Mouse (Mus musculus): ENCODE results near the gene Vsnl1. TPM values are rescaled to one million over a fixed set of nuclear protein-coding genes. Genes with fewer than 3 reads are reported as not detected.
A peak's percentile ranks its signal among the peaks of the same experiment; 100 is the strongest.

Gene Vsnl1
- polyA plus RNA-seq, 1 experiment from 2014 or later: 0.15 TPM

DNA sequence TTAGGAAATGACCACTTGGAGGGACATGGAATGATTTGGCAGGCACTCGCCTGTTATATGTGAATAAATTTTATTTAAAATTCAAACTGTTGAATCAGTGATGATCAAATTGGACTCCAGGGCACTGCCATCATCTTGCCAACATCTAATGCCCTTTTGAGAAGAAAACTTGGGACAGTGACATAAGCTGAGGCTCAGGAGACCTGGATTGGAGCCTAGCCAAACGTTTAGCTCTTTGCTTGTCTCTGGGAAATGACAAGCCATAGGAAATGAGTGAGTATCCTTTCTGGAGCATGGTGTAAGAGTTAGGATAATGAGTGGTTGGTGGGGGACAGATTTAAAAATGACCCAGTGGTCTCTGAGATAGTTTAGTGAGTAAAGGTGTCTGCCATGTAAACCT, 57.0 kb downstream of the Vsnl1 start:
- ATAC-seq (ENCODE audit: low read depth): no peak
- no peaks in the 10 kb centered on the region for H3K4me1 ChIP-seq (replicated peaks)
- H3K27me3 ChIP-seq: no peaks in the 10 kb centered on the region
- no peak overlapping the region for H3K4me2 ChIP-seq
- H3K9me3 ChIP-seq (replicated peaks): no peaks in the 10 kb centered on the region
- no peak overlapping the region for H3K4me3 ChIP-seq (replicated peaks)
- no peak overlapping the region for H3K27ac ChIP-seq
- no peak overlapping the region for H3K9ac ChIP-seq
- WGBS (ENCODE audit: insufficient replicate concordance): 45% methylated on average over 2 of the region's 2 CpGs
- no peaks in the 10 kb centered on the region for H3K36me3 ChIP-seq
- no peak for DNase-seq

DNA sequence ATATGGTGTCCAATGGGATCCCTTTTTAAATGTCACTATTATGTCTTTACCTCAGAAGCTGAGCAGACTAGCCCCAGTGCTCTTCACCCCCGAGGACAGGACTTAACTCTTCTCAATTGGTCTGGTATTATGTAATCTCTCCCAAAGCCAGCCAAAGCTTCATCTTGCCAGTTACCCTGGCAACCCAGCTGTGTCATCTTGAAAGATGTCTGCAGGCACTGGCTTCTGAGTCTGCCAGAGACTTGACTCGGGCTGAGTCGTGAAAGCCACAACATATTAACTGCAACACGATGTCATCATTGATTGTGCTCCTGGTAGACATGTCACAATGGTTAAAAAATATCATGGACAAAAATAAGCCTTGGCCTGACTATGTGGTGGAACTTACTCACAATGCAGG, 66.4 kb downstream of the Vsnl1 start:
- Histone ChIP-seq H3K4me1 (replicated peaks) (no peaks in the 10 kb centered on the region), H3K36me3 (no peaks in the 10 kb centered on the region), H3K9ac (no peak overlapping the region), H3K27ac (no peak overlapping the region), H3K9me3 (replicated peaks) (no peaks in the 10 kb centered on the region), H3K27me3 (no peaks in the 10 kb centered on the region), H3K4me2 (no peak overlapping the region), H3K4me3 (replicated peaks) (no peak overlapping the region)
- ATAC-seq (ENCODE audit: low read depth): no peak
- no peak for DNase-seq
- 55% methylated on average over 4 of the region's 4 CpGs for WGBS (ENCODE audit: insufficient replicate concordance)

DNA sequence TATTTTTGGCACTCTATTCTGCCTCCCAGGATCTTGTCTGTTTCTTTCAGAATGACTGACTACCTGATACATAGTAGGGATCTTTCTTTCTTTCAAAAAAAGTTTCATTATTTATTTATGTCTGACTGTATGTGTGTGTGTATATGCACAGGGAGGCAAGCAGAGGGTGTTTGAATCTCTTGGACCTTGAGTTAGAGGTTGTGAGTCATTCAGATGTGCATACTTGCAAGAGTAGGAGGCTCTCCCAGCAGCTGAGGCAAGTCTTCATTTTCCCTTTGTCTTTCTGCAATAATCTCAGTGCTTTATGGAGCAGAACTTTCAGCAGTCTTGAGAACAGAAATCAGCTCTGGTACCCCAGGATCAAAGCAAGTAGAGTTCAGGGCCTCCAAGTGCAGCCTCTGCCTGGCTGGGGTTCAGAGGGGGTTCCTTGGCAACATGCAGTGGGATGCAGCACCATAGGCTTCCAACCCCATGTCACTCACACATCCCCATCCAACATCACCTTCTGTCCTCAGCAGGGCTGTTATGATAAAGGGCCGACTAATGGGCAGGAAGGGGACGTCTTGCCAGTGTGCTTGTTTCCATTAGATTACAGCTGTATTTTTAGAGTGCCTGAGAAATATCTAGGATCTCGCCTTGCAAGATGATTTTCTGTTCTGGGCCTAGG, 69.2 kb downstream of the Vsnl1 start:
- Histone ChIP-seq H3K27ac (no peak overlapping the region), H3K36me3 (no peaks in the 10 kb centered on the region), H3K4me3 (replicated peaks) (no peak overlapping the region), H3K9me3 (replicated peaks) (no peaks in the 10 kb centered on the region), H3K4me2 (no peak overlapping the region), H3K27me3 (no peaks in the 10 kb centered on the region), H3K9ac (no peak overlapping the region), H3K4me1 (replicated peaks) (no peaks in the 10 kb centered on the region)
- DNase-seq (no peak), ATAC-seq (ENCODE audit: low read depth) (no peak)
- WGBS (ENCODE audit: insufficient replicate concordance): 30% methylated on average over 3 of the region's 3 CpGs

DNA sequence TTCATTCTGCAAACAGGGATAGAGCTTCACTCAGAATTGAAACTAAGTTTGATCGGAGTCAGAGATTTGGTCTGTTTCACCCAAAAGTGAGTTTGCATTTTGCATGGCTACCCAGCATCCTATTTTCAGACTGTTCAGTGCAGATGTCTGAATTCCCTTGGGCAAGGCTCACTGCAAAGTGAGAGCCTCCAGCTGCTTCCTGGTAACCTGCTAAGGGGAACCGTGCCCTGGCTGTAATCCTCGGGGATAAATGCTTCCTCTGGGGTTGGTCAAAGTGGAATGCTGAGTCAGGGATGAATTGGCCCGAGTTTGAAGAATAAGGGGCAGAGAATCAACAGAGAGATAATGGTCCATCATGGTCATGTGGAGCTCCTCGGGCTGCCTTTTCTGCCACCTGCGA, 71.5 kb downstream of the Vsnl1 start:
- WGBS (ENCODE audit: insufficient replicate concordance): 52% methylated on average over 6 of the region's 6 CpGs
- Histone ChIP-seq H3K27ac (no peak overlapping the region), H3K9me3 (replicated peaks) (no peaks in the 10 kb centered on the region), H3K4me1 (replicated peaks) (no peaks in the 10 kb centered on the region), H3K27me3 (no peaks in the 10 kb centered on the region), H3K9ac (no peak overlapping the region), H3K4me2 (no peak overlapping the region), H3K36me3 (no peaks in the 10 kb centered on the region), H3K4me3 (replicated peaks) (no peak overlapping the region)
- no peak for DNase-seq
- ATAC-seq (ENCODE audit: low read depth): no peak

DNA sequence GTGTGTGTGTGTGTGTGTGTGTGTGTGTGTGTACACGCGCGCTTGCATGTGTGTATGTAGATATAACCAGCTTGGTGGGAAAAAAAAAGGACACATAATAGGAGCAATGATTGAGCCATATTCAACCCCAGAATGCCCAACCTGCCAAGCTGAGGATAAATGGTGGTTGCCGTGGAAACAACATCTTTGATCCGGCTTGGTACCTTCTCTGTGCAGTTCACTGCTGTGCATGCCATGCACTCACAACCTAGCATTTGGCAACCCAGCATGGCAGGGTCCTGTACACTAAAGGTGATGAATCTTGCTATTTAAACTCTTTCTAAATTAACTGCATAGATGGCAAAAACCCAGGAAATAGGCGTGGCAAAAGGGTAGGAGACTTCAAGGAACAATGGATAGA, 74.0 kb downstream of the Vsnl1 start:
- Histone ChIP-seq H3K27ac (no peak overlapping the region), H3K4me3 (replicated peaks) (no peak overlapping the region), H3K4me2 (no peak overlapping the region), H3K9me3 (replicated peaks) (no peaks in the 10 kb centered on the region), H3K27me3 (no peaks in the 10 kb centered on the region), H3K36me3 (no peaks in the 10 kb centered on the region), H3K4me1 (replicated peaks) (no peaks in the 10 kb centered on the region), H3K9ac (no peak overlapping the region)
- DNase-seq (no peak), ATAC-seq (ENCODE audit: low read depth) (no peak)
- WGBS (ENCODE audit: insufficient replicate concordance): 70% methylated on average over 6 of the region's 6 CpGs

DNA sequence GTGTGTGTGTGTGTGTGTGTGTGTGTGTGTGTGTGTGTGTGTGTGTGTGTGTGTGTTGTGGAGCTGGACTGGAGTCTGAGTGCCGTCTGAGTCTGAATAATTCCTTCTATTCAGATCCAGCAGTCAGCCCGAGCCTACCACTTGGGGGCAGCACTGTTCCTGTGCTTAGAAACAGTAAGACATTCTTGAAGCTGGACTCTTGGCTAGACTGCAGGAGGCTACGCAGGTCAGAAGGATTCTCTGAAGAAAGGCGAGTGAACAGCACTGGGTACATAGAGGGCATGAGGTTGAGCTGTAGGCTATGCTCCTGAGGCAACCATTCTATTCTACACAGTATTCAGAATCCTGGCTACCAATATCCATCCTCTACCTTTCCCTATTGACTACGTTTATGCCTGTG, 85.5 kb downstream of the Vsnl1 start:
- Histone ChIP-seq H3K4me1 (replicated peaks) (no peaks in the 10 kb centered on the region), H3K4me3 (replicated peaks) (no peak overlapping the region), H3K9ac (no peak overlapping the region), H3K9me3 (replicated peaks) (no peaks in the 10 kb centered on the region), H3K4me2 (no peak overlapping the region), H3K27me3 (no peaks in the 10 kb centered on the region), H3K27ac (no peak overlapping the region), H3K36me3 (no peaks in the 10 kb centered on the region)
- DNase-seq (peak; percentile 5), ATAC-seq (ENCODE audit: low read depth) (no peak)
- WGBS (ENCODE audit: insufficient replicate concordance): 30% methylated on average over 5 of the region's 5 CpGs

DNA sequence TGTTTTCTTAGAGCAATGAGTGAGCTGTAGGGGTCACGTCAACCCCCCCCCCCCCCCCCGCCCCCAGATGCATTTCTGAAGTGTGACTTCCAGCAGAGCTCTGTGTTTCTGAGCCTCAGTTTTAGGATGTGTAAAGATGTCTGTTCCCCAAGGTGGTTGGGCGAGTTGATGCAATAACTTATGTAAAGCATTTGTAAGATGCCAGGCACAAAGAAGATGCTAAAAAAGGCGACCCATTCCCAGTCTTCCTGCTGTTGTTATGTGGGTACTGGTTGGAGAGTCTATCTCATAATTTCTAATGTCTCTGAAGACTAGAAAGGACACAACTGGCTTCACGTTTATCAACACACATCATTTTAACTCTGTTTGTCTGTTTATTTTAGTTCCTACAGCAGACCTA, 86.5 kb downstream of the Vsnl1 start:
- Histone ChIP-seq H3K9me3 (replicated peaks) (no peaks in the 10 kb centered on the region), H3K27ac (no peak overlapping the region), H3K4me2 (no peak overlapping the region), H3K4me3 (replicated peaks) (no peak overlapping the region), H3K27me3 (no peaks in the 10 kb centered on the region), H3K9ac (no peak overlapping the region), H3K36me3 (no peaks in the 10 kb centered on the region), H3K4me1 (replicated peaks) (no peaks in the 10 kb centered on the region)
- DNase-seq (no peak), ATAC-seq (ENCODE audit: low read depth) (no peak)
- 30% methylated on average over 5 of the region's 5 CpGs for WGBS (ENCODE audit: insufficient replicate concordance)

DNA sequence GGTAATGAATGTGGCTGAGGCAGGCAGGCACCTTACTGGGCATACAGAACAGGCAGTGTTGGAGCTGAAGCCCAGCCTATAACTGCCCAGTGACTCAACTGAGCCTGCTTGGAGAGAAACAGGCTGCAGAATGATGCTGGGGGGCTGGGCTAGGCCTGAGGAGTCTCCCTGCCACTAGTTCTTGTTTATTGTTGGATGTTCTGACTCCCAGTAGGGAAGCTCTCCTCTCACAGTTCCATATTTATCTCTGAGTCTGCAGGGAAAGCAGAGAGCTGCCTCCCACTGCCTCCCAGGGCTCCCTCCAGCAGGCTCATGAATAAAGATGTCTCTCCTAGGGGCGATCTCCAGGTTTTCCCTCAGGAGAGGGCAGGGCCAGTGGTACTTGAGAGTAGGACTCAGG, 88.0 kb downstream of the Vsnl1 start:
- Histone ChIP-seq H3K36me3 (no peaks in the 10 kb centered on the region), H3K27ac (no peak overlapping the region)

DNA sequence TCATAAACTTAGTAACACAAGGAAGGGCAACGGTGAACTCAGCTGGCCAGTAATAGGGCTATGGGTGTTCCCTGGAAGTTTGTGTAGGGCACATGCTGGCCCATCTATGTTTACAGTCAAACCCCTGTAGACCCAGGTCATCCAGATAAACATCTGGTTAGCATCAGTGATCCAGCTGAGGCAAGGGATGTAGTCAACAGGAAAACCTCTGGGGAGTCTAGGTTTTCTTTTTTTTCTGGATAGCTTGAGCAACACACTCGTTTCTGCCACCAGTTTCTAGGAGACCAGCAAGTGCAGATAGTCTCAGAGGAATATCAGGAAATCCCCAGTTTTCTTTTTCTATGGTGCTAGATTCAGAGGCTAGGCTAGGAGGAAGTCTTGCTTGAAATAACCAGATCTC, 90.5 kb downstream of the Vsnl1 start:
- WGBS (ENCODE audit: insufficient replicate concordance): 47% methylated on average over 2 of the region's 2 CpGs
- Histone ChIP-seq H3K27me3 (no peaks in the 10 kb centered on the region), H3K4me3 (replicated peaks) (no peak overlapping the region), H3K27ac (no peak overlapping the region), H3K9ac (no peak overlapping the region), H3K9me3 (replicated peaks) (no peaks in the 10 kb centered on the region), H3K36me3 (no peaks in the 10 kb centered on the region), H3K4me1 (replicated peaks) (no peaks in the 10 kb centered on the region), H3K4me2 (no peak overlapping the region)
- no peak for ATAC-seq (ENCODE audit: low read depth)
- DNase-seq: no peak

More for the DNA sequence above, 88.0 kb downstream of the Vsnl1 start:
- 22% methylated on average over 1 of the region's 1 CpGs for WGBS (ENCODE audit: insufficient replicate concordance)
- no peak overlapping the region for H3K4me3 ChIP-seq (replicated peaks)
- no peaks in the 10 kb centered on the region for H3K9me3 ChIP-seq (replicated peaks)
- H3K4me2 ChIP-seq: no peak overlapping the region
- ATAC-seq (ENCODE audit: low read depth) (no peak), DNase-seq (no peak)
- no peaks in the 10 kb centered on the region for H3K4me1 ChIP-seq (replicated peaks)
- H3K27me3 ChIP-seq: no peaks in the 10 kb centered on the region
- no peak overlapping the region for H3K9ac ChIP-seq

DNA sequence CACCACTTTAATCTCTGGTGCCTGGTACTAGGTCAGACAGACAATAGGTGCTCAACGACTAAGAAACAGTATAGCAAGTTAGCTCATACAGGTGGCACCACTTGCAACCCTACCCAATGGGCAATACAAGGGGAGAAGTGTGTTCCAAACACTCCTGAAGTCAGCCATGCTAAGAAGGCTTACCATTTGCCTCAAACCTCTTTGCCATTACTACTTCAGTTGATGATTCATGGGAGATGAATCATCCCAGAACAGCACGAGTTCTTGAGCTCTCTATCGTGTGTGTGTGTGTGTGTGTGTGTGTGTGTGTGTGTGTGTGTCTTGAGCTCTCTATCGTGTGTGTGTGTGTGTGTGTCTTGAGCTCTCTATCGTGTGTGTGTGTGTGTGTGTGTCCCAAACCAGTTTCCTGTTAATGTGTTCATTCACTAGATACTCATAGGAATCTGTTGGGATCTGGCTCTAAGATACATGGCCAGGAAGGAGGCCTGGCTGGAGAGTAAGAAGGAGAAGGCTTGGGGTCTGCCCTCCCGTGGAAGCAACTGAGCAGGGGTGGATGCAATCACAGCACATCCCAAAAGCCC, 94.3 kb downstream of the Vsnl1 start:
- Histone ChIP-seq H3K9ac (no peak overlapping the region), H3K4me3 (replicated peaks) (no peak overlapping the region), H3K4me2 (no peak overlapping the region), H3K27me3 (no peaks in the 10 kb centered on the region), H3K4me1 (replicated peaks) (no peaks in the 10 kb centered on the region), H3K9me3 (replicated peaks) (no peaks in the 10 kb centered on the region), H3K27ac (no peak overlapping the region), H3K36me3 (no peaks in the 10 kb centered on the region)
- no peak for DNase-seq
- 49% methylated on average over 6 of the region's 6 CpGs for WGBS (ENCODE audit: insufficient replicate concordance)
- no peak for ATAC-seq (ENCODE audit: low read depth)

DNA sequence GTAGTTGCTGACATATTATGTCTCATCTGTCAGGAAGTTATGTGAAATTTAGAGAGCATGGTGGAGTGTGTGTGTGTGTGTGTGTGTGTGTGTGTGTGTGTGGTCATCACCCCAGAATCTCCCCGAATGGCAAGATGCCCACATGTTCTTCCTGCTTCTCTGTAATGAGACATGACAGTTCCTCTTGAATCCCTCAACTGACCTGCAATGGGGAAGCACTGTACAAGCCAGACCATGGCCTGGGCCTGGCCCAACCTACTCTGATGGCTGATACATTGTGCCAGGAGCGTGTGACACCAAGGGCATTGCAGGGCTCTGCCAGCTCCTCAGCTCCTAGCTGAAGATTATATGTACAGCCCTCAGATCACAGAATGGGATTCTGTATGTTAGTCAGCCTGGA, 98.2 kb downstream of the Vsnl1 start:
- no peak for ATAC-seq (ENCODE audit: low read depth)
- 72% methylated on average over 2 of the region's 2 CpGs for WGBS (ENCODE audit: insufficient replicate concordance)
- DNase-seq: no peak
- Histone ChIP-seq H3K4me1 (replicated peaks) (no peaks in the 10 kb centered on the region), H3K36me3 (no peaks in the 10 kb centered on the region), H3K27ac (no peak overlapping the region), H3K27me3 (no peaks in the 10 kb centered on the region), H3K9me3 (replicated peaks) (no peaks in the 10 kb centered on the region), H3K4me2 (no peak overlapping the region), H3K9ac (no peak overlapping the region), H3K4me3 (replicated peaks) (no peak overlapping the region)

DNA sequence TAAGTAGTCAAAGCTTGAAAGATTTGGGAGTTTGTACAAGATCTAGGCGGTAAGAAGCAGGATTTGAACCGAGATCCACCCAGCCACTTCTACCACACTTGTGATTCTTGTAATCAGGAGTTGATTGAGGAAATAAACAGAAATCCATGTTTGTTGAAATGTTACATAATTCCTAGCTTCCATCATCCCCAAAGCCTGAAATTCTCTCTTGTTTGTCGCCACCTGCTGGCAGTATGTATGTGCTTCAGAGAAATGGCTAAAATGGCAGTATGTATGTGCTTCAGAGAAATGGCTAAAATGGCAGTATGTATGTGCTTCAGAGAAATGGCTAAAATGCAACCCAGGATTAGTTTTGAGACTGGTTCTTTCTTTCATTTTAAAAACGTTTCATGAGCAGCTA, 99.6 kb downstream of the Vsnl1 start:
- Histone ChIP-seq H3K27me3 (no peaks in the 10 kb centered on the region), H3K9me3 (replicated peaks) (no peaks in the 10 kb centered on the region), H3K36me3 (no peaks in the 10 kb centered on the region), H3K9ac (no peak overlapping the region), H3K4me3 (replicated peaks) (no peak overlapping the region), H3K4me1 (replicated peaks) (no peaks in the 10 kb centered on the region), H3K4me2 (no peak overlapping the region), H3K27ac (no peak overlapping the region)
- ATAC-seq (ENCODE audit: low read depth) (no peak), DNase-seq (peak; percentile 8)
- 28% methylated on average over 4 of the region's 4 CpGs for WGBS (ENCODE audit: insufficient replicate concordance)
